Mouse (Mus musculus): ENCODE measurements around the gene Nbas. TPM values are rescaled to one million over a fixed set of nuclear protein-coding genes. Genes with fewer than 3 reads are reported as not detected.

Gene Nbas
- polyA plus RNA-seq, 1 experiment from 2014 or later = 14.0 TPM

- Histone ChIP-seq H3K36me3 (no peaks in the 10 kb centered on the region), H3K27me3 (ENCODE audit: insufficient read depth, poor library complexity, severe bottlenecking) (no peaks in the 10 kb centered on the region), H3K4me3 (no peak overlapping the region), H3K4me1 (replicated peaks) (peaks cover 5% of the 10 kb centered on the region; the same call in 1 of the 2 replicates), H3K9me3 (no peaks in the 10 kb centered on the region), H3K27ac (no peak overlapping the region)
- 82% methylated on average over 11 of the region's 11 CpGs for WGBS
- no peak for DNase-seq (ENCODE audit: low spot score)
Measured at GRCm38 (mm10) chr12:13609027-13609426, 340.1 kb downstream of the Nbas start.

GRCm38 (mm10) chr12:13613041-13613440 is 344.1 kb downstream of the Nbas start:
- H3K27ac ChIP-seq = no peak overlapping the region
- no peak for DNase-seq (ENCODE audit: low spot score)
- H3K4me3 ChIP-seq = no peak overlapping the region
- H3K9me3 ChIP-seq = no peaks in the 10 kb centered on the region
- peaks cover 5% of the 10 kb centered on the region; the same call in 1 of the 2 replicates for H3K4me1 ChIP-seq (replicated peaks)
- no peaks in the 10 kb centered on the region for H3K27me3 ChIP-seq (ENCODE audit: insufficient read depth, poor library complexity, severe bottlenecking)
- H3K36me3 ChIP-seq = no peaks in the 10 kb centered on the region
- 15% methylated on average over 2 of the region's 2 CpGs for WGBS

- WGBS = 87% methylated on average over 7 of the region's 7 CpGs
- Histone ChIP-seq H3K9me3 (no peaks in the 10 kb centered on the region), H3K4me1 (replicated peaks) (peaks cover 5% of the 10 kb centered on the region; the same call in 1 of the 2 replicates), H3K4me3 (no peak overlapping the region), H3K36me3 (no peaks in the 10 kb centered on the region), H3K27me3 (ENCODE audit: insufficient read depth, poor library complexity, severe bottlenecking) (no peaks in the 10 kb centered on the region), H3K27ac (no peak overlapping the region)
- no peak for DNase-seq (ENCODE audit: low spot score)
Measured at GRCm38 (mm10) chr12:13615661-13616060, 346.7 kb downstream of the Nbas start.

- no peaks in the 10 kb centered on the region for H3K4me1 ChIP-seq (replicated peaks)
- WGBS = 88% methylated on average over 15 of the region's 15 CpGs
- H3K36me3 ChIP-seq = no peaks in the 10 kb centered on the region
- no peak overlapping the region for H3K4me3 ChIP-seq
- no peak overlapping the region for H3K27ac ChIP-seq
- no peaks in the 10 kb centered on the region for H3K27me3 ChIP-seq (ENCODE audit: insufficient read depth, poor library complexity, severe bottlenecking)
- no peak for DNase-seq (ENCODE audit: low spot score)
- H3K9me3 ChIP-seq = no peaks in the 10 kb centered on the region
Measured at GRCm38 (mm10) chr12:13622150-13622822, 353.4 kb downstream of the Nbas start.

- H3K27ac ChIP-seq = 0 out of 2 replicates have a peak overlapping the region, but pooled peaks have one; percentile 8
- H3K27me3 ChIP-seq (ENCODE audit: insufficient read depth, poor library complexity, severe bottlenecking) = no peaks in the 10 kb centered on the region
- no peaks in the 10 kb centered on the region for H3K36me3 ChIP-seq
- peak; percentile 24 for DNase-seq (ENCODE audit: low spot score)
- WGBS = 52% methylated on average over 12 of the region's 12 CpGs
- H3K9me3 ChIP-seq = no peaks in the 10 kb centered on the region
- no peaks in the 10 kb centered on the region for H3K4me1 ChIP-seq (replicated peaks)
- H3K4me3 ChIP-seq = no peak overlapping the region
Measured at GRCm38 (mm10) chr12:13626803-13627706, 358.1 kb downstream of the Nbas start.

Other genes with a start within 250 kb of the Nbas start
- 144 and 181 TPM in 2 replicates for gene Ddx1, start 19.9 kb upstream of the Nbas start, polyA plus RNA-seq (2016; fragmentation: Nextera tagmentation; extraction: Ambion mirVana)

Data from hindbrain, embryonic 10.5 days (tissue).